Mouse (Mus musculus): ENCODE measurements around the gene Fkbp1b. TPM values are rescaled to one million over a fixed set of nuclear protein-coding genes. Genes with fewer than 3 reads are reported as not detected.
A peak's percentile ranks its signal among the peaks of the same experiment; 100 is the strongest.
"Not testable (repeated sequence)": the region's sequence is repeated elsewhere in the genome, so short reads cannot be mapped to it uniquely, and the experiment has no call there.

Gene Fkbp1b
- 10.3 and 17.4 TPM in 2 replicates for polyA plus RNA-seq (2014; fragmentation: Nextera tagmentation; extraction: Ambion mirVana)

DNA sequence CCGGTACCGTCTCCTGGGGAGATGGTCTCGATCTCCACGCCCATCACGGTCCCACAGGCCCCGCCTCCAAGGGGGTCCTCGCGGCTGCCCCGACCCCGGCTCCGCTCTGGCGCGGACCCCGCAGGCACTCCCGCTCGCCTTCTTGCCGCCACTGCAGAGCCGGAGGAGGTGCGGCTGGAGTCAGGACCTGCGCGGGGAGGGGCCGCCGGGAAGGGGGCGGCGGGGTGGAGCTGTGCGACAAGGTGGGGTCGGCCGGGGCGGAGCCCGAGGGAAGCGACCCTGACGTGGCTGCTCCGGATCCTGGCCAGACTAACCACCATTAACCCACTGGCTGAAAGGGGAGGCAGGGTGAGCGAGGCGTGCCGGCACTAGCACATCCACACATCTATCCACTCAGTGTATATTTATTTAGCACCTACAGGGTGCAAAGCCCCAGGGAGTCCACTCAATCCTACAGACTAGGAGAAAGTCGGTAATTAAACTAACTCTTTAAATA, at the start of gene Fkbp1b:
Fkbp1b (minus strand) TSS at position 200 of the 496 bp plus-strand sequence.
- no peak within 1 kb of the TSS for H3K27ac ChIP-seq (ENCODE audit: low read length)
- no peaks in the 10 kb centered on the region for H3K27me3 ChIP-seq (ENCODE audit: control insufficient read depth, insufficient read depth, low read length)
- H3K4me1 ChIP-seq (ENCODE audit: control insufficient read depth, insufficient read depth, low read length), result peaks cover 6% of the 10 kb centered on the region; the same call in 1 of the 2 replicates
- ATAC-seq (ENCODE audit: insufficient number of reproducible peaks, insufficient read depth, low FRiP score, low read depth), result peak; percentile 62
- peak within 1 kb of the TSS; percentile 80 for H3K4me3 ChIP-seq (ENCODE audit: low read depth, low read length)
- H3K9me3 ChIP-seq (ENCODE audit: control insufficient read depth, low read depth, low read length), result no peaks in the 10 kb centered on the region
- H3K36me3 ChIP-seq (ENCODE audit: control insufficient read depth, insufficient read depth, low read length), result no peaks in the 10 kb centered on the region
- peak within 1 kb of the TSS; percentile 49 for H3K9ac ChIP-seq (replicated peaks; ENCODE audit: low read depth, low read length)
- WGBS, result under 1% methylated on average over 37 of the region's 37 CpGs
- H3K4me2 ChIP-seq (replicated peaks; ENCODE audit: low read depth, low read length), result peak within 1 kb of the TSS; percentile 96

DNA sequence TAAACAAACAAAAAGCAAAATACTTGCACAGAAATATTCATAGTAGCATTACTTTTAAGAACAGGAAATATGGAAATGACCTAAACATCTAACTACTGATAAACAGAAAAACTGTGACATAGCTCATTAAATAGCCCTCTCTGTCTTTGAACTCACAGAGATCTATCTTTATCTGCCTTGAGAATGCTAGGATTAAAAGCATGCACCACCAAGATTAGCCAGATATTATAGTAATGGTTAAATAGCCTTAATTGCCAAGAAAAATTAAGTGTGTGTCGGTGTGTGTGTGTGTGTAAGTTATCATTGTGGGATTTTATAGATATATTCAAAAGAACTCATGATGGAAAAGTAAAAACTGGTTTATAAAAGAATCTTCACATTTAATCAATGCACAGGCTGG, 48.5 kb upstream of the Fkbp1b start:
- no peak for ATAC-seq (ENCODE audit: insufficient number of reproducible peaks, insufficient read depth, low FRiP score, low read depth)
- Histone ChIP-seq H3K9me3 (ENCODE audit: control insufficient read depth, low read depth, low read length) (no peaks in the 10 kb centered on the region), H3K27me3 (ENCODE audit: control insufficient read depth, insufficient read depth, low read length) (no peaks in the 10 kb centered on the region), H3K4me3 (ENCODE audit: low read depth, low read length) (no peak overlapping the region), H3K36me3 (ENCODE audit: control insufficient read depth, insufficient read depth, low read length) (no peaks in the 10 kb centered on the region; the same call in 1 of the 2 replicates), H3K27ac (ENCODE audit: low read length) (no peak overlapping the region), H3K4me1 (ENCODE audit: control insufficient read depth, insufficient read depth, low read length) (no peaks in the 10 kb centered on the region), H3K9ac (replicated peaks; ENCODE audit: low read depth, low read length) (no peak overlapping the region), H3K4me2 (replicated peaks; ENCODE audit: low read depth, low read length) (no peak overlapping the region)
- WGBS, result 91% methylated on average over 1 of the region's 1 CpGs

DNA sequence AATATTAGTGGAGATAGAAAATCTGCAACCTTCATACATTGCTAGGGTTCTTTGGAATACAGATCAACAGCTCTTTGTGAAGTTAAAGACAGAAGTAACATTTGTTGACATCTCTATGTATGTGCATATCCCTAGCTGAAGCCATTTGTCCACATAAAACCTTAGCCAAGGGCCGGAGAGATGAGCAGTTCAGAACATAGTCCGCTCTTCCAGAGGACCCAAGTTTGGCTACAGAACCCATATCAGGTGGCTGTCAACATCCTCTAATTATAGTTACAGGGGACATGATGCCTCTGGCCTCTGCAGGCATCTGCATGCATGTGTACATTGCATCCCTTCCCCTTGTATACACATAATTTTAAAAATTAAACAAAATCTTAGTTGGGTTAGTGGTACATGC, 47.9 kb upstream of the Fkbp1b start:
- no peaks in the 10 kb centered on the region for H3K27me3 ChIP-seq (ENCODE audit: control insufficient read depth, insufficient read depth, low read length)
- no peaks in the 10 kb centered on the region for H3K4me1 ChIP-seq (ENCODE audit: control insufficient read depth, insufficient read depth, low read length)
- H3K36me3 ChIP-seq (ENCODE audit: control insufficient read depth, insufficient read depth, low read length), result no peaks in the 10 kb centered on the region; the same call in 1 of the 2 replicates
- H3K4me2 ChIP-seq (replicated peaks; ENCODE audit: low read depth, low read length), result no peak overlapping the region
- no peaks in the 10 kb centered on the region for H3K9me3 ChIP-seq (ENCODE audit: control insufficient read depth, low read depth, low read length)
- no peak overlapping the region for H3K9ac ChIP-seq (replicated peaks; ENCODE audit: low read depth, low read length)
- H3K4me3 ChIP-seq (ENCODE audit: low read depth, low read length), result no peak overlapping the region
- WGBS, result 94% methylated on average over 2 of the region's 2 CpGs
- no peak overlapping the region for H3K27ac ChIP-seq (ENCODE audit: low read length)
- ATAC-seq (ENCODE audit: insufficient number of reproducible peaks, insufficient read depth, low FRiP score, low read depth), result no peak

DNA sequence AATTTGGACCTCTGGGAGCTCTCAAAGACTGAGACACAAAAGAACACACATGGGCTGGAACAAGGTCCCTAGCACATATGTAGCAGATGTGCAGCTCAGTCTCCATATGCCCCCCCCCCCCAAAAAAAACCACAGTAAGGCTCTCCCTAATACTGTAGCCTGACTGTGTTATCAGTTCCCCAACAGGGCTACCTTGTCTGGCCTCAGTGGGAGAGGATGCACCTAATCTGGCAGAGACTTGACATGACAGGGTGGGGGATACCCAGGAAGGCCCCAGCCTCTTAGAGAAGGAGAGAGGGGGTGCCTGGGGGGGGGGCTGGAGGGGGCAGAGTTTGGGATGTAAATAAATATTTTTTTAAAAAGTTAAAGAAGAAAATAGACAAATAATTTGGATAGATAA, 47.3 kb upstream of the Fkbp1b start:
- no peaks in the 10 kb centered on the region; the same call in 1 of the 2 replicates for H3K36me3 ChIP-seq (ENCODE audit: control insufficient read depth, insufficient read depth, low read length)
- no peaks in the 10 kb centered on the region for H3K9me3 ChIP-seq (ENCODE audit: control insufficient read depth, low read depth, low read length)
- no peak overlapping the region for H3K4me2 ChIP-seq (replicated peaks; ENCODE audit: low read depth, low read length)
- H3K4me3 ChIP-seq (ENCODE audit: low read depth, low read length), result no peak overlapping the region
- ATAC-seq (ENCODE audit: insufficient number of reproducible peaks, insufficient read depth, low FRiP score, low read depth), result no peak
- H3K27ac ChIP-seq (ENCODE audit: low read length), result no peak overlapping the region
- H3K4me1 ChIP-seq (ENCODE audit: control insufficient read depth, insufficient read depth, low read length), result no peaks in the 10 kb centered on the region
- no peak overlapping the region for H3K9ac ChIP-seq (replicated peaks; ENCODE audit: low read depth, low read length)
- no peaks in the 10 kb centered on the region for H3K27me3 ChIP-seq (ENCODE audit: control insufficient read depth, insufficient read depth, low read length)

DNA sequence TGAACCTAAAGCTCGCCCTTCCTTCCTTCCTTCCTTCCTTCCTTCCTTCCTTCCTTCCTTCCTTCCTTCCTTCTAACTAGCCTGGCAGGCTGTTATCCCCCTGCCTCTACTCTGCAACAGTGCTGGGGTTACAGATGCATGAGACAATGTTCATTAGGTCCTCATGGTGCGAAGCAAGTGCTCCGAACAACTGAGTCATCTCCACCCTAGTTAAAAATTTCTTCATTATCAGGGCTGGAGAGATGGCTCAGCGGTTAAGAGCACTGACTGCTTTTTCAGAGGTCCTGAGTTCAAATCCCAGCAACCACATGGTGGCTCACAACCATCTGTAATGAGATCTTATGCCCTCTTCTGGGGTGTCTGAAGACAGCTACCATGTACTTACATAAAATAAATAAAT, 45.2 kb upstream of the Fkbp1b start:
- WGBS, result 97% methylated on average over 4 of the region's 4 CpGs
- not testable (repeated sequence) for H3K4me1 ChIP-seq (ENCODE audit: control insufficient read depth, insufficient read depth, low read length); H3K4me3 ChIP-seq (ENCODE audit: low read depth, low read length); H3K36me3 ChIP-seq (ENCODE audit: control insufficient read depth, insufficient read depth, low read length); H3K9ac ChIP-seq (replicated peaks; ENCODE audit: low read depth, low read length); H3K27me3 ChIP-seq (ENCODE audit: control insufficient read depth, insufficient read depth, low read length); ATAC-seq (ENCODE audit: insufficient number of reproducible peaks, insufficient read depth, low FRiP score, low read depth); H3K4me2 ChIP-seq (replicated peaks; ENCODE audit: low read depth, low read length); H3K27ac ChIP-seq (ENCODE audit: low read length); H3K9me3 ChIP-seq (ENCODE audit: control insufficient read depth, low read depth, low read length)

DNA sequence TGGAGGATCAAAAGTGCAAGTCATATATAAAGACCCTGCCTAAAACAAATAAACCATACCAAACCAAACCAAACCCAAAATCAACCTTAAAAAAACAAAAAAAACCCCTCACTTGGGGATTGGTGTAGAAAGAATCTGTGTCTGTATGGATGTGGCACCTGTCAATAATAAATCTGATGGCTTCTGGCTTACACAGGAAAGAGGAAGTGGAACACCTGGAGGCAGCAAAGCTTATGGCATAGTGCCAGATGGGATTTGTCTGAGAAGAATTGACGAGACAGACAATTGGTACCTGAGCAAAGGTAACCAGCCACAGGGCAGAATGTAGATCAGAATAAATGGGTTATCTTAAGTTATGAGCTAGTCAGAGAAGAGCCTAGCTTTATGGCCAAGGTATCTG, 43.7 kb upstream of the Fkbp1b start:
- no peaks in the 10 kb centered on the region for H3K4me1 ChIP-seq (ENCODE audit: control insufficient read depth, insufficient read depth, low read length)
- no peaks in the 10 kb centered on the region for H3K27me3 ChIP-seq (ENCODE audit: control insufficient read depth, insufficient read depth, low read length)
- H3K4me2 ChIP-seq (replicated peaks; ENCODE audit: low read depth, low read length), result no peak overlapping the region
- H3K9ac ChIP-seq (replicated peaks; ENCODE audit: low read depth, low read length), result no peak overlapping the region
- no peak for ATAC-seq (ENCODE audit: insufficient number of reproducible peaks, insufficient read depth, low FRiP score, low read depth)
- H3K36me3 ChIP-seq (ENCODE audit: control insufficient read depth, insufficient read depth, low read length), result no peaks in the 10 kb centered on the region
- no peak overlapping the region for H3K4me3 ChIP-seq (ENCODE audit: low read depth, low read length)
- WGBS, result 45% methylated on average over 1 of the region's 1 CpGs
- H3K9me3 ChIP-seq (ENCODE audit: control insufficient read depth, low read depth, low read length), result no peaks in the 10 kb centered on the region
- no peak overlapping the region for H3K27ac ChIP-seq (ENCODE audit: low read length)

DNA sequence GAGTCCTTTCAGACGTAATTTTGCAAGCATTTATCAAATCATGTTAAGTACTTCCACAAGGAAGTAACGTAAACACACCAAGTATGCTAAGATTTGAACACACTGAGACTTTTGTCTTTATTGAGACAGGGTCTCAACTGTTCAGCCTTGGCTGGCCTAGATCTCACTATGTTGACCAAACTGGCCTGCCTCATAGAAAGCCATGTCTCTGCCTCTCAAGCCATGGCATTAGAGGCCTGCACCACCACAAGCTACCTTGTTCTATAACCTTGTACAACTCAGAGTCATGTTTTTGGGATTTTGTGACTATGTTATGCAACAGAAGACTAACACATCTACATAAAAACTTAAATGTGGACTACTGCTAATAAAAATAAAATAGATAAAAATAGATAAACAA, 40.7 kb upstream of the Fkbp1b start:
- WGBS, result 47% methylated on average over 2 of the region's 2 CpGs
- Histone ChIP-seq H3K27ac (ENCODE audit: low read length) (no peak overlapping the region), H3K9me3 (ENCODE audit: control insufficient read depth, low read depth, low read length) (no peaks in the 10 kb centered on the region), H3K4me1 (ENCODE audit: control insufficient read depth, insufficient read depth, low read length) (no peaks in the 10 kb centered on the region), H3K27me3 (ENCODE audit: control insufficient read depth, insufficient read depth, low read length) (no peaks in the 10 kb centered on the region), H3K36me3 (ENCODE audit: control insufficient read depth, insufficient read depth, low read length) (peaks cover 3% of the 10 kb centered on the region; the same call in 1 of the 2 replicates), H3K9ac (replicated peaks; ENCODE audit: low read depth, low read length) (no peak overlapping the region), H3K4me3 (ENCODE audit: low read depth, low read length) (no peak overlapping the region), H3K4me2 (replicated peaks; ENCODE audit: low read depth, low read length) (no peak overlapping the region)
- ATAC-seq (ENCODE audit: insufficient number of reproducible peaks, insufficient read depth, low FRiP score, low read depth), result no peak

DNA sequence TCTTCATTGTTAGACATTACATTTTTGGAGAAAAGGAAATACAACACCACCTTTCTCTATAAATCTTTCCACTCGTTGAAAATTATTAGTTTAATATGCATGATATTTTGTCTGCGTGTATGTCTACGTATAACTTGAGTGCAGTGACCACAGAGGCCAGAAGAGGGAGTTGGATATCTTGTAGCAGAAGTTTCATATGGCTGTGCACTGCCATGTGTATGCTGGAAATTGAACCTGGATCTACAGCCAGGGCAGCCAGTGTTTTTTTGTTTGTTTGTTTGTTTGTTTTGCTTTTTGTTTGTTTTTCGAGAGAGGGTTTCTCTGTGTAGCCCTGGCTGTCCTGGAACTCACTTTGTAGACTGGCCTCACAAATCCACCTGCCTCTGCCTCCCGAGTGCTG, 37.7 kb upstream of the Fkbp1b start:
- Histone ChIP-seq H3K9me3 (ENCODE audit: control insufficient read depth, low read depth, low read length) (no peaks in the 10 kb centered on the region), H3K36me3 (ENCODE audit: control insufficient read depth, insufficient read depth, low read length) (peaks cover 3% of the 10 kb centered on the region; the same call in 1 of the 2 replicates), H3K4me2 (replicated peaks; ENCODE audit: low read depth, low read length) (no peak overlapping the region), H3K27ac (ENCODE audit: low read length) (no peak overlapping the region), H3K9ac (replicated peaks; ENCODE audit: low read depth, low read length) (no peak overlapping the region), H3K27me3 (ENCODE audit: control insufficient read depth, insufficient read depth, low read length) (no peaks in the 10 kb centered on the region), H3K4me1 (ENCODE audit: control insufficient read depth, insufficient read depth, low read length) (peaks cover 3% of the 10 kb centered on the region; the same call in 1 of the 2 replicates), H3K4me3 (ENCODE audit: low read depth, low read length) (no peak overlapping the region)
- 93% methylated on average over 5 of the region's 5 CpGs for WGBS
- no peak for ATAC-seq (ENCODE audit: insufficient number of reproducible peaks, insufficient read depth, low FRiP score, low read depth)

DNA sequence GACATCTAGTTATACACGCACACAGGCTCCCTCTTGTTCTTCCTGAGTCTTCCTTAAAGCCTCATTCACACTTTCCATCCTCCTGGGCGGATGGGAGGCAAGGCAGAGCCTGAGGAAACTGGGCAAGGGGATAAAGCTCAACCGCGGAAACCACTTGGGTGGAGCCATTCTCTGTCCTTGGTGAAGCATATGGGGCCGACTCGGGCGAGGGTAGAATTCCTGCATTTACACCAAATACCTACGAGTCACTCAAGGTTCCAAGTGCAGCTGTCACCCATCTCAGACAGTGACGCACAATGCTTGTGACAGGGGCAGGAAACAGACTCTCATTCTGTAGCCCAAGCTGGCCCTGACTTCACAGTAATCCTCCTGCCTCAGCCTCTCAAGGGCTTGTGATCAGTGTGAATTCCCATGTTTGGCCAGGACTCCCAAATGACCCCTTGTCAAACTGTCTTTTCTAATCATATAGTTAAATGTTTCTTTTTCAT, 36.9 kb upstream of the Fkbp1b start:
- H3K9me3 ChIP-seq (ENCODE audit: control insufficient read depth, low read depth, low read length), result no peaks in the 10 kb centered on the region
- H3K4me1 ChIP-seq (ENCODE audit: control insufficient read depth, insufficient read depth, low read length), result peaks cover 3% of the 10 kb centered on the region; the same call in 1 of the 2 replicates
- no peak overlapping the region for H3K27ac ChIP-seq (ENCODE audit: low read length)
- H3K4me3 ChIP-seq (ENCODE audit: low read depth, low read length), result no peak overlapping the region
- H3K4me2 ChIP-seq (replicated peaks; ENCODE audit: low read depth, low read length), result no peak overlapping the region
- peaks cover 3% of the 10 kb centered on the region; the same call in 1 of the 2 replicates for H3K36me3 ChIP-seq (ENCODE audit: control insufficient read depth, insufficient read depth, low read length)
- ATAC-seq (ENCODE audit: insufficient number of reproducible peaks, insufficient read depth, low FRiP score, low read depth), result no peak
- 82% methylated on average over 9 of the region's 9 CpGs for WGBS
- no peak overlapping the region for H3K9ac ChIP-seq (replicated peaks; ENCODE audit: low read depth, low read length)
- H3K27me3 ChIP-seq (ENCODE audit: control insufficient read depth, insufficient read depth, low read length), result no peaks in the 10 kb centered on the region

Measured in stomach, embryonic 14.5 days (tissue).